Mouse (Mus musculus) cerebellum, adult 9-10 months (tissue): Measurements from ENCODE around the gene Wasf1.

Experiments used
- DNase-seq: peaks from one replicate; pipeline ENCODE4 v3.0.0; 2022

Wasf1 gene

GRCm38 (mm10) chr10:40896656-40897055 is 13.4 kb downstream of the Wasf1 start:
- no peak for DNase-seq

GRCm38 (mm10) chr10:40901786-40902185 is 18.5 kb downstream of the Wasf1 start:
- peak; percentile 53 for DNase-seq

GRCm38 (mm10) chr10:40906131-40906530 is 22.9 kb downstream of the Wasf1 start:
- peak; percentile 46 for DNase-seq

- DNase-seq, result no peak
These were observed 23.5 kb downstream of the Wasf1 start for GRCm38 (mm10) chr10:40906802-40907201.

GRCm38 (mm10) chr10:40908580-40908979 is 25.3 kb downstream of the Wasf1 start:
- no peak for DNase-seq

GRCm38 (mm10) chr10:40910811-40911210 is 27.5 kb downstream of the Wasf1 start:
- DNase-seq, result no peak

GRCm38 (mm10) chr10:40915240-40915639 is 32.0 kb downstream of the Wasf1 start:
- peak; percentile 73 for DNase-seq

GRCm38 (mm10) chr10:40918669-40919440 is 35.6 kb downstream of the Wasf1 start:
- DNase-seq, result no peak

GRCm38 (mm10) chr10:40919464-40919863 is 36.2 kb downstream of the Wasf1 start:
- DNase-seq, result no peak

- DNase-seq, result peak; percentile 42
These were observed 49.7 kb downstream of the Wasf1 start for GRCm38 (mm10) chr10:40932995-40933394.

- DNase-seq, result no peak
These were observed 53.0 kb downstream of the Wasf1 start for GRCm38 (mm10) chr10:40936160-40936726.

- no peak for DNase-seq
These were observed 54.3 kb downstream of the Wasf1 start for GRCm38 (mm10) chr10:40937569-40937968.

GRCm38 (mm10) chr10:40942688-40943087 is 59.4 kb downstream of the Wasf1 start:
- DNase-seq, result no peak

- no peak for DNase-seq
These were observed 66.9 kb downstream of the Wasf1 start for GRCm38 (mm10) chr10:40950176-40950575.

- no peak for DNase-seq
These were observed 72.9 kb downstream of the Wasf1 start for GRCm38 (mm10) chr10:40956206-40956605.

- no peak for DNase-seq
These were observed 78.1 kb downstream of the Wasf1 start for GRCm38 (mm10) chr10:40961365-40961764.

- no peak for DNase-seq
These were observed 78.7 kb downstream of the Wasf1 start for GRCm38 (mm10) chr10:40962008-40962407.

- DNase-seq, result no peak
These were observed 81.3 kb downstream of the Wasf1 start for GRCm38 (mm10) chr10:40964546-40964945.

GRCm38 (mm10) chr10:40968551-40968950 is 85.3 kb downstream of the Wasf1 start:
- no peak for DNase-seq

- peak; percentile 34 for DNase-seq
These were observed 86.2 kb downstream of the Wasf1 start for GRCm38 (mm10) chr10:40969372-40970033.

GRCm38 (mm10) chr10:40970601-40971245 is 87.4 kb downstream of the Wasf1 start:
- peak; percentile 18 for DNase-seq

GRCm38 (mm10) chr10:40971256-40971655 is 88.0 kb downstream of the Wasf1 start:
- DNase-seq, result no peak

- no peak for DNase-seq
These were observed 100.5 kb downstream of the Wasf1 start for GRCm38 (mm10) chr10:40983761-40984160.

GRCm38 (mm10) chr10:40984600-40984999 is 101.3 kb downstream of the Wasf1 start:
- no peak for DNase-seq
